Mouse (Mus musculus) C2C12 (cell line): ENCODE results near the gene Prom2. TPM values are rescaled to one million over a fixed set of nuclear protein-coding genes. Genes with fewer than 3 reads are reported as not detected.

Experiments
- H3K27me3 ChIP-seq: one replicate; pipeline ENCODE4 v1.6.1; 2011; ENCODE audit not compliant: control insufficient read depth, insufficient read depth, insufficient read length
- H3K36me3 ChIP-seq: one replicate; pipeline ENCODE4 v1.6.1; 2011; ENCODE audit not compliant: control insufficient read depth, insufficient read depth
- H3K4me3 ChIP-seq: one replicate; pipeline ENCODE4 v1.5.1; 2011; ENCODE audit warnings: mild to moderate bottlenecking, control low read depth; ENCODE audit not compliant: poor library complexity, insufficient read depth, severe bottlenecking
- H3K79me2 ChIP-seq: one replicate; pipeline ENCODE4 v1.6.1; 2011; ENCODE audit not compliant: control insufficient read depth, insufficient read depth
- H3K79me3 ChIP-seq: one replicate; pipeline ENCODE4 v1.6.1; 2011; ENCODE audit warnings: low read depth, control low read depth
- H3ac ChIP-seq: one replicate; pipeline ENCODE3; 2011; ENCODE audit warnings: low read depth; ENCODE audit not compliant: control insufficient read depth, insufficient read length
- CEBPB ChIP-seq: IDR thresholded peaks from one replicate; pipeline ENCODE4 v1.6.1; 2011; ENCODE audit warnings: low read depth, mild to moderate bottlenecking, control low read depth, moderate library complexity
- CTCF ChIP-seq: IDR thresholded peaks from one replicate; pipeline ENCODE4 v1.5.1; 2011; ENCODE audit not compliant: control insufficient read depth, insufficient read depth, insufficient read length
- FOSL1 ChIP-seq: IDR thresholded peaks from one replicate; pipeline ENCODE4 v1.8.0; 2011; ENCODE audit warnings: mild to moderate bottlenecking, low read length; ENCODE audit not compliant: poor library complexity, insufficient read depth, severe bottlenecking
- MAX ChIP-seq: IDR thresholded peaks from one replicate; pipeline ENCODE4 v1.6.1; 2011; ENCODE audit warnings: mild to moderate bottlenecking, control low read depth
- MYOD1 ChIP-seq: IDR thresholded peaks from one replicate; pipeline ENCODE4 v1.6.1; 2011; ENCODE audit warnings: low read depth; ENCODE audit not compliant: control insufficient read depth, insufficient read length
- MYOG ChIP-seq: IDR thresholded peaks from one replicate; pipeline ENCODE4 v1.6.1; 2011; ENCODE audit not compliant: control insufficient read depth, insufficient read length; ENCODE audit errors: extremely low read depth
- USF1 ChIP-seq: IDR thresholded peaks from one replicate; pipeline ENCODE4 v1.6.1; 2011; ENCODE audit warnings: low read depth, mild to moderate bottlenecking, control low read depth, moderate library complexity
- polyA plus RNA-seq: library from polyadenylated mRNA; unstranded; fragments of >200 nt; fragmentation: generic; extraction: Trizol; gene quantifications from one replicate; pipeline ENCODE4 v1.2.1, GENCODE M21; 2012; ENCODE audit warnings: missing spikeins

Prom2 gene
- polyA plus RNA-seq, 1 experiment = not detected

DNA sequence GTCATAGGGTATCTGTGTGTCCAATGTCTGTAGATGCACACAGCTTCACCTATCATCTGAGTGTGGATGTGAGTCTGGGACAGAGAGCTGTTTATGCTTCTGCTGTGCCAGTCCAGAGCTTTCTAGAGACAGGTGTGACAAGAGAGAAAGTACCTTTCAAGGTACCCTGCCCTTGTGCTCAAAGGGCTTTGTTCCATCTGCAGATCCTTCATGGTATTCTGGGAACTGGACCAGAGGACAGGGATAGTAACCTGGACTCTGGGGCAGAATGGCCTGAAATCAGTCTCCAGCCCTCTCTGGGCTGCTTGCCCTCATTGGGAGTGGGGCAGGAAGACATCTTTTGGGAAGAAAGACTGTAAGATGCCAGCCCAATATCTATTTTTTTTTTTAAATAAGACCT is 21.1 kb downstream of the Prom2 start:
- H3K79me2 ChIP-seq = no peaks in the 10 kb centered on the region
- H3K27me3 ChIP-seq = peaks cover 76% of the 10 kb centered on the region
- TF ChIP-seq CEBPB (no peak), CTCF (no peak), MAX (no peak), MYOG (no peak)
- no peak overlapping the region for H3ac ChIP-seq
- no peak overlapping the region for H3K4me3 ChIP-seq
- H3K79me3 ChIP-seq = no peaks in the 10 kb centered on the region
- H3K36me3 ChIP-seq = no peaks in the 10 kb centered on the region

DNA sequence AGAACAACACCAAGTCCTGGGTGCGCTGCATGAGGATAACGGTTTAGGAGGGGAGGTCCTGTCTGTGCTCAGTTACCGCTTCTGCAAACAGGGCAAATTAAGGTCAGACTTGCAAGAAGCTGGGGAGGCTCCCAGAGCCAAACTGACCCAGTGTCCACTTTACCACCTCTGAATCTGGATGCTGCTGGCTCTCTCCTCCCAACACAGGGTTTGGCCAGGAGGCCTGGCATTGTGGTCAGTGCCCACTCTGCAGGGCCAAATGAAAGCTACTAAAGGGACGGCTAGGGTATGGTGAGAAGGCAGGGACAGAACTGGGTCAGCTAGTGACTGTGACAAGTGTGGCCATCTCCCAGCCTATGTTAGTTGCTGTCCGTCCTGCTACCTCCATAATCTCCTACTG is 22.0 kb downstream of the Prom2 start:
- H3K79me2 ChIP-seq = no peaks in the 10 kb centered on the region
- H3K36me3 ChIP-seq = no peaks in the 10 kb centered on the region
- no peak overlapping the region for H3K4me3 ChIP-seq
- H3K27me3 ChIP-seq = peaks cover 74% of the 10 kb centered on the region
- H3K79me3 ChIP-seq = no peaks in the 10 kb centered on the region
- H3ac ChIP-seq = no peak overlapping the region
- no peak for TF ChIP-seq MYOG
- no peak for TF ChIP-seq USF1
- TF ChIP-seq FOSL1 = no peak
- no peak for TF ChIP-seq CEBPB
- no peak for TF ChIP-seq MYOD1
- no peak for TF ChIP-seq CTCF
- TF ChIP-seq MAX = no peak

DNA sequence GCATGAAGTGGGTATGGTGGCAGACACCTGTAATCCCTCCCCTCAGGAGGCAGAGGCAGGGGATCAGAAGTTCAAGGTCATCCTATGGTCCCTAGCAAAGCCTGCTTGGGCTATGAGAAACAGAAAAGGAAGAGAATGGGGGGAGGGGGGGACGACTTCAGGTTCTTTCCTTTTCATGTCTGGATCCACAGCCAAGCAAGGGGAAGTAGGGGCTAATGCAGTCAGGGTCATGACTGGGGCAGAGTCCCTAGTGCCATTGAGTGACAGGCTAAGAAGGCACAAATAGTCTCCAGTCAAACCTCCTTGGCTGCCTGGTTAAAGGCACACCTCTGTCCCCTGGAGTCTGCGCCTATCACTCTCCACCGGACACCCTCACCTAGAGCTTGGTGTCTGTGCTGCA is 22.4 kb downstream of the Prom2 start:
- Histone ChIP-seq H3ac (no peak overlapping the region), H3K79me3 (no peaks in the 10 kb centered on the region), H3K36me3 (no peaks in the 10 kb centered on the region), H3K79me2 (no peaks in the 10 kb centered on the region), H3K27me3 (peaks cover 70% of the 10 kb centered on the region), H3K4me3 (no peak overlapping the region)
- TF ChIP-seq MYOD1 (no peak), MAX (no peak)

DNA sequence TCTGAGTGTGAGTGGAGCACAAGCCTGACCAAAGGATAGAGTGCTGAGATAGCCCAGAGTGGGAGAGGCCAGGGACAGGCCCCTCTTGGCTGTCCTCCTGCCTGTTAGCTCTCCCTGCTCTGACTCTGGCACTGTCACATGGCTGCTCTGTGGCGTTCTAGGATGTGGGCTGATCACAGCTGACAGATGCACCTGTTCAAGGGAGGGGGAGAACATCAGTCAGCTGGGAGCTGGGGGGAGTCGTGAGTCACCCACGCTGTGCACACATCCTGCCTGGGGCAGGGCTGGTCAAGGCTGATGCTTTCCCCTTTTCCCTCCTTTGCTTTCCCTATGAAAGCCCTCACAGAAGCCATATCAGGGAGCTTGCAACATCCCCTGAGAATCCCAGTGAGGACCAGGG is 23.0 kb downstream of the Prom2 start:
- H3K79me3 ChIP-seq = no peaks in the 10 kb centered on the region
- H3K27me3 ChIP-seq = peaks cover 66% of the 10 kb centered on the region
- H3K36me3 ChIP-seq = no peaks in the 10 kb centered on the region
- H3ac ChIP-seq = no peak overlapping the region
- H3K79me2 ChIP-seq = no peaks in the 10 kb centered on the region
- H3K4me3 ChIP-seq = no peak overlapping the region
- peak; percentile 86 for TF ChIP-seq MYOD1
- no peak for TF ChIP-seq CTCF

DNA sequence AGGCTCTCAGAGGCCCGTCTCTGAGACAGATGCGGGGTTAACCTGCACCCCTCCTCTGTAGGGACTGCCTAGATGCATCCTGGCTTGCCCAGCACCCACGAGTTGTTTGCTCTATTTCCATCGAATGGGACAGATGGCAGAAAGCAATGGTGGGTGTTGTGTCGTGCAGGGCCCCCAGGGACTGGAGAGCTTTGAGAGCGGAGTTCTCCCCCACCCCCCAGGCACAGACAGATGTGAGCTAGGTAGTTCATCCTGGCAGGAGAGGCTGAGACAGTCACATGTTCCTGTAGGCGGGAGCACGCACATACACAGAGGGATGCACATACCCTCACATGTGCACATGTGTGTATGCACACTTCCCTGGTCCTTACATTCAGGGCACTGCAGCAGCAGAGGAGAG is 24.2 kb downstream of the Prom2 start:
- no peak for TF ChIP-seq FOSL1
- no peak for TF ChIP-seq CTCF
- no peak for TF ChIP-seq USF1
- TF ChIP-seq MYOD1 = no peak
- no peak for TF ChIP-seq MAX
- TF ChIP-seq MYOG = no peak
- TF ChIP-seq CEBPB = no peak
- no peaks in the 10 kb centered on the region for H3K79me2 ChIP-seq
- peaks cover 71% of the 10 kb centered on the region for H3K27me3 ChIP-seq
- H3K4me3 ChIP-seq = no peak overlapping the region
- H3ac ChIP-seq = no peak overlapping the region
- no peaks in the 10 kb centered on the region for H3K79me3 ChIP-seq
- no peaks in the 10 kb centered on the region for H3K36me3 ChIP-seq

DNA sequence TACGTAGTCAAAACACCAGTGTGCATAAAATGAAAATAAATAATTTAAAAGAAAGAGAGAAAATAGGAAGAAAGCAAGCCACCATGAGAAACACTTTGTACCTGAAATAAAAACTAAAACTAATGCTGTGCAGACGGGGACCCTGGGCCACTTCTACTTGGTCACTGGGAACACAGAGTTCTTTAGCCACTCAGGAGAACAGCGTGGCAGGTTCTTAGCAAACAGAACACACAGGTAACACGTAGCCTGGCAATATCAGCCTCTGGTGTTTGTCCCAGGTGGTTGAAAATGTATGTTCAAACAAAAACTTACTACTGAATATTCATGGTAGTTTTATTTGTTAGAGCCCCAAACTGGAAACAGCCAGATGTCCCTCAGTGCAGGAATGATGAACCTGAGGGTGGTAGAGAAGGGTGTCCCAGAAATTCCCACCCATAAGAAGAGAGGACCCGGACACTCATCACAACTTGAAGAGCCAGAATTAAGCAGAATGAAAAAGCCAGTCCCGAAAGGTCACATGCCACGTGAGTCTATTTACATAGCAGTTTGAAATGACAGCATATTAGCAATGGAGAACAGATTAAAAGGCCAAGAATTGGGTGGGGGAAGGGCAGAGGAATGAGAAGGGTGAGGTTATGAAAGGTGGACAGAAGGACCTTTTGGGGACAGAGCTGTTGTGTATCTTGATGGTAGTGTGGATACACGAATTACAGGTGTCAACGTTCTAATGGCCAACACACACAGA is 26.7 kb downstream of the Prom2 start:
- peaks cover 75% of the 10 kb centered on the region for H3K27me3 ChIP-seq

More for the DNA sequence above, 26.7 kb downstream of the Prom2 start:
- Histone ChIP-seq H3K79me2 (no peaks in the 10 kb centered on the region), H3ac (no peak overlapping the region), H3K36me3 (no peaks in the 10 kb centered on the region), H3K4me3 (no peak overlapping the region), H3K79me3 (no peaks in the 10 kb centered on the region)
- TF ChIP-seq MYOG (no peak), MYOD1 (no peak)
